Mouse (Mus musculus) forebrain, embryonic 11.5 days (tissue): Measurements from ENCODE around the gene Vars. TPM values are rescaled to one million over a fixed set of nuclear protein-coding genes. Genes with fewer than 3 reads are reported as not detected.

ENCODE experiments used
- ATAC-seq: fragments of 200-750 bp; cut with Nextera tagmentation; replicated peaks from 2 replicates; pipeline ENCODE4 v1.8.0; 2017; ENCODE audit warnings: moderate TSS enrichment; ENCODE audit not compliant: low FRiP score
- DNase-seq: peaks from one replicate; pipeline ENCODE4 v3.0.0-alpha.2; 2017; ENCODE audit warnings: low spot score
- H3K27ac ChIP-seq: fragments of 300-500 bp; sonication (generic); 2 replicates; pipeline ENCODE4 v1.5.1; 2014; ENCODE audit warnings: low read depth, low read length
- H3K27me3 ChIP-seq: fragments of 300-500 bp; sonication (generic); 2 replicates; pipeline ENCODE4 v1.6.1; 2014; ENCODE audit warnings: mild to moderate bottlenecking, low read length, mixed read lengths; ENCODE audit not compliant: control insufficient read depth, insufficient read depth
- H3K36me3 ChIP-seq: fragments of 300-500 bp; sonication (generic); 2 replicates; pipeline ENCODE4 v1.6.1; 2014; ENCODE audit warnings: mild to moderate bottlenecking, low read length, moderate library complexity, mixed read lengths; ENCODE audit not compliant: control insufficient read depth, insufficient read depth
- H3K4me1 ChIP-seq: fragments of 300-500 bp; sonication (generic); replicated peaks from 2 replicates; pipeline ENCODE4 v1.6.1; 2014; ENCODE audit warnings: low read length, mixed read lengths; ENCODE audit not compliant: control insufficient read depth, insufficient read depth
- H3K4me2 ChIP-seq: fragments of 300-500 bp; sonication (generic); 2 replicates; pipeline ENCODE4 v1.6.1; 2014; ENCODE audit warnings: low read depth, mild to moderate bottlenecking, low read length, moderate library complexity, mixed read lengths; ENCODE audit not compliant: severe bottlenecking
- H3K4me3 ChIP-seq: fragments of 300-500 bp; sonication (generic); 2 replicates; pipeline ENCODE4 v1.5.1; 2014; ENCODE audit warnings: low read depth, low read length
- H3K9ac ChIP-seq: fragments of 300-500 bp; sonication (generic); 2 replicates; pipeline ENCODE4 v1.6.1; 2014; ENCODE audit warnings: low read length
- H3K9me3 ChIP-seq: fragments of 300-500 bp; sonication (generic); 2 replicates; pipeline ENCODE4 v1.6.1; 2016; ENCODE audit warnings: low read length, mixed read lengths; ENCODE audit not compliant: control insufficient read depth
- WGBS: fragments of 180-500 bp; shearing (Covaris S2); extraction: QIAGEN DNeasy Blood & Tissue Kit; methylation state at CpG from one replicate; pipeline ENCODE4 v1.1.7; 2014; 5-methylcytosine and 5-hydroxymethylcytosine counted together
- polyA plus RNA-seq: library from polyadenylated mRNA; unstranded; fragments of >200 nt; fragmentation: Nextera tagmentation; extraction: Ambion mirVana; gene quantifications from 2 replicates; pipeline ENCODE4 v1.2.1, GENCODE M21; 2014

The Vars gene
- polyA plus RNA-seq, 1 experiment from 2014 or later: 174 TPM

DNA sequence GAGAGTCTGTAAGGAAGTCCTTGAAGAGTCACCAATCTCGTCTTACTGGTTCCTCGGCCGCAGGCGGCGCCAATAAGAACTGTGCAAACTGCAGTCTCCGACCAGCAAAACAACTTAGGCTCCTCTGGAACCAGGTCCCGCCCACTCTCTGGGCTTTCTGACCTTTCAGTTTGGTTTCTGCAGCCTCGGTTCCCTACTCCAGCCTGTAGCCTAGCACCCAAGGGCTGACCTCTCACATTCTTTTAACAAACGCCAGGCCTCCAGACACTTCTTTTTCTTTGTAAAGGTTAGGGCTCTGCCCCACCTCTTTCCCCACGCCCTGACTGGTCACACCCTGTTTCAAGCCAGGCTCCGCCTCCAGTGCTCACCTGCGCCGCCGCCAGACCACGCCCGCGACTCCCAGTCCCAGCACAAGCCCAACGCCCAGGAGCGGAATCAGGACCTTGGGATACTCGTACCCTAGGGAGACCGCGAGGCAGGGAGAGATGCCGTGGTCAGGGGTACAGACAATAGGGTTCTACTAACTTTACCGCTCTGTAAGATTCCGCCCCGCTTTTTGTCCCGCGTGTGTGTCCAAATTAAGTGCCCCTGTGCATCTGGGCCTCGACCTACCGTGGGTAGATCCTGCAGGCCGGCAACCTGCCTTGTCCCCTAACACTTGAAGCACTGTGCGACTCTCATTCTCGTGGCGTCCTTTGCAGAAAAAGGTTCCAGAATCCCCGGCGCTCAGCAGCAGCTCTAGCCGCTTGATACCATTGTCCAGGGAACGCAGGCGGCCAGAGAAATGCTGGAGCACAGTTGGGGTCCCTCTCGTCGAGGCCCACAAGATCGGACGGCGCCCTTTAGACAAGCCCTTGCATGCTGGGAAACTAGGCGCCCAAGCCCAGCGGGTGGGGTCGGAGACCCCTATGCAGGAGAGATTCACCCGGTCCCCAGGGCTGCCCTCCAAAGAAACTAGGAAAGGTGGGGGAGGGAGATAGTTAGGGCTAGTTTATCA, 64.5 kb downstream of the Vars start, which contains the start of gene Ly6g6c:
Ly6g6c (plus strand) TSS at position 438 of the 997 bp plus-strand sequence.
- no peaks in the 10 kb centered on the region for H3K9me3 ChIP-seq
- peak; percentile 67 for DNase-seq
- peak within 1 kb of the TSS; percentile 48 for H3K9ac ChIP-seq
- H3K36me3 ChIP-seq: peaks cover 7% of the 10 kb centered on the region; the same call in 1 of the 2 replicates
- peak within 1 kb of the TSS; percentile 6 for H3K4me3 ChIP-seq
- H3K27ac ChIP-seq: no peak within 1 kb of the TSS
- H3K4me1 ChIP-seq: peaks cover 13% of the 10 kb centered on the region
- no peak for ATAC-seq
- WGBS: under 1% methylated on average over 48 of the region's 48 CpGs
- H3K27me3 ChIP-seq: peaks cover 14% of the 10 kb centered on the region
- H3K4me2 ChIP-seq: peak within 1 kb of the TSS; percentile 37

Other genes with a start within 250 kb of the Vars start
- not detected in 2 replicates for gene Cyp21a1, start 196.4 kb upstream of the Vars start, polyA plus RNA-seq
- 26.3 and 28.3 TPM in 2 replicates for gene Stk19, start 164.0 kb upstream of the Vars start, polyA plus RNA-seq
- gene Dxo, start 164.0 kb upstream of the Vars start, polyA plus RNA-seq: 78.5 and 84.9 TPM in 2 replicates
- gene Skiv2l, start 150.8 kb upstream of the Vars start, polyA plus RNA-seq: 53.1 and 55.1 TPM in 2 replicates
- 143 and 144 TPM in 2 replicates for gene Nelfe, start 150.6 kb upstream of the Vars start, polyA plus RNA-seq
- 2.6 and 3.3 TPM in 2 replicates for gene Cfb, start 138.5 kb upstream of the Vars start, polyA plus RNA-seq
- gene Zbtb12, start 121.5 kb upstream of the Vars start, polyA plus RNA-seq: 2.1 and 2.8 TPM in 2 replicates
- not detected in 2 replicates for gene Gm20547, start 118.9 kb upstream of the Vars start, polyA plus RNA-seq
- 1.1 and 1.7 TPM in 2 replicates for gene C2, start 102.7 kb upstream of the Vars start, polyA plus RNA-seq
- gene Ehmt2, start 102.5 kb upstream of the Vars start, polyA plus RNA-seq: 90.4 and 96.8 TPM in 2 replicates
- gene Slc44a4, start 86.5 kb upstream of the Vars start, polyA plus RNA-seq: not detected in 2 replicates
- 12.8 and 13.4 TPM in 2 replicates for gene Neu1, start 69.7 kb upstream of the Vars start, polyA plus RNA-seq
- 0.24 TPM in 1 of 2 replicates, not detected in the other for gene Hspa1b, start 41.7 kb upstream of the Vars start, polyA plus RNA-seq
- gene Gm20481, start 31.1 kb upstream of the Vars start, polyA plus RNA-seq: not detected in 2 replicates
- 1.6 TPM in 2 replicates for gene Hspa1a, start 28.8 kb upstream of the Vars start, polyA plus RNA-seq
- gene Hspa1l, start 28.3 kb upstream of the Vars start, polyA plus RNA-seq: 1.7 and 1.8 TPM in 2 replicates
- 288 and 292 TPM in 2 replicates for gene Lsm2, start 19.1 kb upstream of the Vars start, polyA plus RNA-seq
- gene Vwa7, start 15.6 kb downstream of the Vars start, polyA plus RNA-seq: 0.15 and 0.27 TPM in 2 replicates
- 4.0 and 4.1 TPM in 2 replicates for gene Sapcd1, start 27.0 kb downstream of the Vars start, polyA plus RNA-seq
- 5.8 and 7.9 TPM in 2 replicates for gene Msh5, start 45.8 kb downstream of the Vars start, polyA plus RNA-seq
- gene Clic1, start 49.0 kb downstream of the Vars start, polyA plus RNA-seq: 67.7 and 74.5 TPM in 2 replicates
- 489 and 543 TPM in 2 replicates for gene Ddah2, start 58.0 kb downstream of the Vars start, polyA plus RNA-seq
- 0.20 TPM in 1 of 2 replicates, not detected in the other for gene Ly6g6c, start 64.4 kb downstream of the Vars start, polyA plus RNA-seq
- gene Mpig6b, start 65.2 kb downstream of the Vars start, polyA plus RNA-seq: 1.3 and 1.6 TPM in 2 replicates
- gene Ly6g6e, start 75.9 kb downstream of the Vars start, polyA plus RNA-seq: 0.39 and 0.57 TPM in 2 replicates
- gene Ly6g6d, start 77.1 kb downstream of the Vars start, polyA plus RNA-seq: 1.7 and 1.8 TPM in 2 replicates
- 0.72 and 0.88 TPM in 2 replicates for gene Ly6g6f, start 84.6 kb downstream of the Vars start, polyA plus RNA-seq
- gene Abhd16a, start 88.3 kb downstream of the Vars start, polyA plus RNA-seq: 52.6 and 53.8 TPM in 2 replicates
- not detected in 2 replicates for gene Ly6g5c, start 107.3 kb downstream of the Vars start, polyA plus RNA-seq
- gene Ly6g5b, start 114.4 kb downstream of the Vars start, polyA plus RNA-seq: 1.4 and 1.9 TPM in 2 replicates
- gene Gpank1, start 120.5 kb downstream of the Vars start, polyA plus RNA-seq: 29.5 and 33.7 TPM in 2 replicates
- 296 and 297 TPM in 2 replicates for gene Csnk2b, start 121.1 kb downstream of the Vars start, polyA plus RNA-seq
- 8.6 and 8.7 TPM in 2 replicates for gene D17H6S53E, start 125.4 kb downstream of the Vars start, polyA plus RNA-seq
- gene Apom, start 131.1 kb downstream of the Vars start, polyA plus RNA-seq: 0.64 and 0.88 TPM in 2 replicates
- 96.6 and 100 TPM in 2 replicates for gene Bag6, start 134.2 kb downstream of the Vars start, polyA plus RNA-seq
- gene Prrc2a, start 163.9 kb downstream of the Vars start, polyA plus RNA-seq: 277 and 281 TPM in 2 replicates
- 2.9 and 3.5 TPM in 2 replicates for gene Aif1, start 175.1 kb downstream of the Vars start, polyA plus RNA-seq
- 3.8 and 4.7 TPM in 2 replicates for gene Lst1, start 187.5 kb downstream of the Vars start, polyA plus RNA-seq
- gene Ltb, start 193.5 kb downstream of the Vars start, polyA plus RNA-seq: 0.17 and 0.41 TPM in 2 replicates
- gene Tnf, start 201.0 kb downstream of the Vars start, polyA plus RNA-seq: not detected in 2 replicates
- gene Lta, start 204.4 kb downstream of the Vars start, polyA plus RNA-seq: not detected in 2 replicates
- 0.85 TPM in 1 of 2 replicates, not detected in the other for gene Gm16181, start 219.8 kb downstream of the Vars start, polyA plus RNA-seq
- gene Atp6v1g2, start 232.7 kb downstream of the Vars start, polyA plus RNA-seq: 12.1 and 14.2 TPM in 2 replicates
- gene Nfkbil1, start 234.8 kb downstream of the Vars start, polyA plus RNA-seq: 4.3 and 5.5 TPM in 2 replicates
- gene Ddx39b, start 240.8 kb downstream of the Vars start, polyA plus RNA-seq: 717 and 756 TPM in 2 replicates